Mouse (Mus musculus): ENCODE data around the gene Gm49027. TPM values are rescaled to one million over a fixed set of nuclear protein-coding genes. Genes with fewer than 3 reads are reported as not detected.
A peak's percentile ranks its signal among the peaks of the same experiment; 100 is the strongest.

Gm49027 gene
- polyA plus RNA-seq (2014; fragmentation: Nextera tagmentation; extraction: Ambion mirVana) = 0.45 and 0.64 TPM in 2 replicates

GRCm38 (mm10) chr5:123525281-123525680 is at the start of gene Gm49027:
Gm49027 (minus strand) TSS chr5:123525488.
- Histone ChIP-seq H3K27ac (ENCODE audit: low read depth, low read length) (peak within 1 kb of the TSS; percentile 27; the same call in 1 of the 2 replicates), H3K36me3 (ENCODE audit: control insufficient read depth, insufficient read depth, low read length) (no peaks in the 10 kb centered on the region), H3K9me3 (ENCODE audit: control insufficient read depth, low read length) (no peaks in the 10 kb centered on the region), H3K4me1 (replicated peaks; ENCODE audit: control insufficient read depth, insufficient read depth, low read length) (peaks cover 9% of the 10 kb centered on the region), H3K27me3 (ENCODE audit: control insufficient read depth, insufficient read depth, low read length) (no peaks in the 10 kb centered on the region), H3K4me2 (ENCODE audit: low read depth, low read length, severe bottlenecking) (peak within 1 kb of the TSS; percentile 93), H3K9ac (ENCODE audit: low read length) (peak within 1 kb of the TSS; percentile 46), H3K4me3 (ENCODE audit: low read depth, low read length) (peak within 1 kb of the TSS; percentile 90)
- WGBS = 88% methylated on average over 7 of the region's 7 CpGs
- no peak for ATAC-seq (replicated peaks; ENCODE audit: low FRiP score)
- DNase-seq (ENCODE audit: low spot score) = peak; percentile 46

GRCm38 (mm10) chr5:123573362-123573761 is 48.1 kb upstream of the Gm49027 start:
- Histone ChIP-seq H3K27ac (ENCODE audit: low read depth, low read length) (no peak overlapping the region), H3K36me3 (ENCODE audit: control insufficient read depth, insufficient read depth, low read length) (no peaks in the 10 kb centered on the region), H3K27me3 (ENCODE audit: control insufficient read depth, insufficient read depth, low read length) (no peaks in the 10 kb centered on the region), H3K9me3 (ENCODE audit: control insufficient read depth, low read length) (no peaks in the 10 kb centered on the region), H3K4me1 (replicated peaks; ENCODE audit: control insufficient read depth, insufficient read depth, low read length) (peaks cover 3% of the 10 kb centered on the region; the same call in 1 of the 2 replicates), H3K4me2 (ENCODE audit: low read depth, low read length, severe bottlenecking) (0 out of 2 replicates have a peak overlapping the region, but pooled peaks have one; percentile 31), H3K4me3 (ENCODE audit: low read depth, low read length) (no peak overlapping the region; the same call in 1 of the 2 replicates), H3K9ac (ENCODE audit: low read length) (no peak overlapping the region)
- ATAC-seq (replicated peaks; ENCODE audit: low FRiP score) (peak; percentile 44; the same call in 1 of the 2 replicates), DNase-seq (ENCODE audit: low spot score) (no peak)
- 66% methylated on average over 8 of the region's 8 CpGs for WGBS

- Histone ChIP-seq H3K4me3 (ENCODE audit: low read depth, low read length) (peak within 1 kb of the TSS; percentile 94), H3K4me2 (ENCODE audit: low read depth, low read length, severe bottlenecking) (peak within 1 kb of the TSS; percentile 84), H3K27me3 (ENCODE audit: control insufficient read depth, insufficient read depth, low read length) (no peaks in the 10 kb centered on the region), H3K9ac (ENCODE audit: low read length) (peak within 1 kb of the TSS; percentile 82), H3K4me1 (replicated peaks; ENCODE audit: control insufficient read depth, insufficient read depth, low read length) (peaks cover 3% of the 10 kb centered on the region; the same call in 1 of the 2 replicates), H3K9me3 (ENCODE audit: control insufficient read depth, low read length) (no peaks in the 10 kb centered on the region), H3K36me3 (ENCODE audit: control insufficient read depth, insufficient read depth, low read length) (no peaks in the 10 kb centered on the region), H3K27ac (ENCODE audit: low read depth, low read length) (0 out of 2 replicates have a peak within 1 kb of the TSS, but pooled peaks have one; percentile 18)
- WGBS = under 1% methylated on average over 54 of the region's 54 CpGs
- ATAC-seq (replicated peaks; ENCODE audit: low FRiP score) = peak; percentile 92
- peak; percentile 99 for DNase-seq (ENCODE audit: low spot score)
Observed at GRCm38 (mm10) chr5:123572357-123573186, 47.3 kb upstream of the Gm49027 start, which contains the start of gene Vps33a. Vps33a (minus strand) TSS chr5:123573038.

GRCm38 (mm10) chr5:123561128-123561527 is 35.8 kb upstream of the Gm49027 start:
- Histone ChIP-seq H3K27ac (ENCODE audit: low read depth, low read length) (no peak overlapping the region), H3K4me1 (replicated peaks; ENCODE audit: control insufficient read depth, insufficient read depth, low read length) (no peaks in the 10 kb centered on the region), H3K27me3 (ENCODE audit: control insufficient read depth, insufficient read depth, low read length) (no peaks in the 10 kb centered on the region), H3K4me3 (ENCODE audit: low read depth, low read length) (no peak overlapping the region), H3K9me3 (ENCODE audit: control insufficient read depth, low read length) (no peaks in the 10 kb centered on the region), H3K9ac (ENCODE audit: low read length) (no peak overlapping the region), H3K4me2 (ENCODE audit: low read depth, low read length, severe bottlenecking) (no peak overlapping the region), H3K36me3 (ENCODE audit: control insufficient read depth, insufficient read depth, low read length) (peaks cover 2% of the 10 kb centered on the region; the same call in 1 of the 2 replicates)
- DNase-seq (ENCODE audit: low spot score) = no peak
- 96% methylated on average over 11 of the region's 11 CpGs for WGBS
- no peak for ATAC-seq (replicated peaks; ENCODE audit: low FRiP score)

GRCm38 (mm10) chr5:123559588-123559987 is 34.3 kb upstream of the Gm49027 start:
- Histone ChIP-seq H3K4me3 (ENCODE audit: low read depth, low read length) (no peak overlapping the region), H3K36me3 (ENCODE audit: control insufficient read depth, insufficient read depth, low read length) (peaks cover 2% of the 10 kb centered on the region; the same call in 1 of the 2 replicates), H3K27me3 (ENCODE audit: control insufficient read depth, insufficient read depth, low read length) (no peaks in the 10 kb centered on the region), H3K4me2 (ENCODE audit: low read depth, low read length, severe bottlenecking) (no peak overlapping the region), H3K27ac (ENCODE audit: low read depth, low read length) (no peak overlapping the region), H3K9ac (ENCODE audit: low read length) (no peak overlapping the region), H3K9me3 (ENCODE audit: control insufficient read depth, low read length) (no peaks in the 10 kb centered on the region), H3K4me1 (replicated peaks; ENCODE audit: control insufficient read depth, insufficient read depth, low read length) (no peaks in the 10 kb centered on the region)
- WGBS = 94% methylated on average over 8 of the region's 8 CpGs
- no peak for ATAC-seq (replicated peaks; ENCODE audit: low FRiP score)
- no peak for DNase-seq (ENCODE audit: low spot score)

GRCm38 (mm10) chr5:123556451-123556850 is 31.2 kb upstream of the Gm49027 start:
- DNase-seq (ENCODE audit: low spot score) (no peak), ATAC-seq (replicated peaks; ENCODE audit: low FRiP score) (no peak)
- Histone ChIP-seq H3K27ac (ENCODE audit: low read depth, low read length) (no peak overlapping the region), H3K9me3 (ENCODE audit: control insufficient read depth, low read length) (no peaks in the 10 kb centered on the region), H3K4me3 (ENCODE audit: low read depth, low read length) (no peak overlapping the region), H3K36me3 (ENCODE audit: control insufficient read depth, insufficient read depth, low read length) (no peaks in the 10 kb centered on the region; the same call in 1 of the 2 replicates), H3K4me1 (replicated peaks; ENCODE audit: control insufficient read depth, insufficient read depth, low read length) (no peaks in the 10 kb centered on the region), H3K4me2 (ENCODE audit: low read depth, low read length, severe bottlenecking) (no peak overlapping the region), H3K9ac (ENCODE audit: low read length) (no peak overlapping the region), H3K27me3 (ENCODE audit: control insufficient read depth, insufficient read depth, low read length) (no peaks in the 10 kb centered on the region)
- whole genome bisulfite sequencing = 75% methylated on average over 2 of the region's 2 CpGs

- WGBS = 91% methylated on average over 7 of the region's 7 CpGs
- no peaks in the 10 kb centered on the region; the same call in 1 of the 2 replicates for H3K36me3 ChIP-seq (ENCODE audit: control insufficient read depth, insufficient read depth, low read length)
- DNase-seq (ENCODE audit: low spot score) = no peak
Observed at GRCm38 (mm10) chr5:123555693-123556092, 30.4 kb upstream of the Gm49027 start.

GRCm38 (mm10) chr5:123533801-123534200 is 8.5 kb upstream of the Gm49027 start:
- DNase-seq (ENCODE audit: low spot score) (no peak), ATAC-seq (replicated peaks; ENCODE audit: low FRiP score) (no peak)
- Histone ChIP-seq H3K4me1 (replicated peaks; ENCODE audit: control insufficient read depth, insufficient read depth, low read length) (no peaks in the 10 kb centered on the region), H3K36me3 (ENCODE audit: control insufficient read depth, insufficient read depth, low read length) (no peaks in the 10 kb centered on the region; the same call in 1 of the 2 replicates), H3K27ac (ENCODE audit: low read depth, low read length) (no peak overlapping the region), H3K9me3 (ENCODE audit: control insufficient read depth, low read length) (no peaks in the 10 kb centered on the region), H3K9ac (ENCODE audit: low read length) (no peak overlapping the region), H3K4me3 (ENCODE audit: low read depth, low read length) (no peak overlapping the region), H3K27me3 (ENCODE audit: control insufficient read depth, insufficient read depth, low read length) (no peaks in the 10 kb centered on the region), H3K4me2 (ENCODE audit: low read depth, low read length, severe bottlenecking) (no peak overlapping the region)
- 92% methylated on average over 10 of the region's 10 CpGs for WGBS

More at GRCm38 (mm10) chr5:123555693-123556092, 30.4 kb upstream of the Gm49027 start:
- Histone ChIP-seq H3K27me3 (ENCODE audit: control insufficient read depth, insufficient read depth, low read length) (no peaks in the 10 kb centered on the region), H3K9ac (ENCODE audit: low read length) (no peak overlapping the region), H3K4me1 (replicated peaks; ENCODE audit: control insufficient read depth, insufficient read depth, low read length) (no peaks in the 10 kb centered on the region), H3K4me3 (ENCODE audit: low read depth, low read length) (no peak overlapping the region), H3K27ac (ENCODE audit: low read depth, low read length) (no peak overlapping the region), H3K4me2 (ENCODE audit: low read depth, low read length, severe bottlenecking) (no peak overlapping the region), H3K9me3 (ENCODE audit: control insufficient read depth, low read length) (no peaks in the 10 kb centered on the region)
- ATAC-seq (replicated peaks; ENCODE audit: low FRiP score) = no peak

All from forebrain, embryonic 11.5 days (tissue).